Mouse (Mus musculus): ENCODE results near the gene Wdr83os.

- TF ChIP-seq CHD1 (IDR thresholded peaks at IDR 0.05; ENCODE audit: low read depth, low read length) = no peak
- no peak for TF ChIP-seq JUND (IDR thresholded peaks at IDR 0.05; ENCODE audit: low read depth, low read length)
- TF ChIP-seq CTCF (IDR thresholded peaks at IDR 0.05 in 2 of 3, conservative IDR thresholded peaks at IDR 0.05 in 1 of 3; ENCODE audit: control insufficient read depth in 1 of 3, insufficient read depth in 1 of 3, low read depth in 2 of 3, low read length in 3 of 3, poor library complexity in 1 of 3, severe bottlenecking in 1 of 3) = no peak
- no peak for TF ChIP-seq USF2 (IDR thresholded peaks at IDR 0.05; ENCODE audit: borderline replicate concordance in 1 of 2, insufficient read depth in 1 of 2, low read depth in 1 of 2, low read length in 2 of 2)
- no peak for TF ChIP-seq ZKSCAN1 (IDR thresholded peaks at IDR 0.05; ENCODE audit: low read depth, low read length)
- TF ChIP-seq POLR2A (IDR thresholded peaks at IDR 0.05; ENCODE audit: control insufficient read depth in 1 of 2, insufficient read depth in 1 of 2, low read depth in 1 of 2, low read length in 2 of 2, poor library complexity in 1 of 2) = no peak
- TF ChIP-seq MEF2A (IDR thresholded peaks at IDR 0.05; ENCODE audit: extremely low read depth, insufficient replicate concordance, low read depth, low read length, poor library complexity, severe bottlenecking) = no peak
These were observed 14.5 kb downstream of the Wdr83os start for GRCm38 (mm10) chr8:85095051-85095450.

Data from MEL (cell line).